Mouse (Mus musculus): ENCODE results near the gene Pgm1.

GRCm38 (mm10) chr4:100008371-100009090 lies 79.3 kb downstream of the Pgm1 start:
- TF ChIP-seq CEBPB (IDR thresholded peaks at IDR 0.05; ENCODE audit: insufficient read depth, poor library complexity, severe bottlenecking) (no peak), MYOG (IDR thresholded peaks at IDR 0.05; ENCODE audit: control insufficient read depth in 1 of 3, insufficient read depth in 1 of 3, insufficient read length in 2 of 3, low read depth in 2 of 3) (no peak), USF1 (IDR thresholded peaks at IDR 0.05; ENCODE audit: low read depth) (no peak), POLR2AphosphoS2 (IDR thresholded peaks at IDR 0.05; ENCODE audit: insufficient read length, low read depth) (no peak), MYOD1 (IDR thresholded peaks at IDR 0.05; ENCODE audit: control insufficient read depth in 1 of 3, insufficient read length in 2 of 3, low read depth in 2 of 3) (no peak), TCF12 (IDR thresholded peaks at IDR 0.05; ENCODE audit: insufficient read depth, poor library complexity, severe bottlenecking) (no peak), SRF (IDR thresholded peaks at IDR 0.05; ENCODE audit: control insufficient read depth, insufficient read length, low read depth) (no peak)
